Mouse (Mus musculus): ENCODE data around the gene Fxr2.
"Not testable (repeated sequence)": the region's sequence is repeated elsewhere in the genome, so short reads cannot be mapped to it uniquely, and the experiment has no call there.

The Fxr2 gene

DNA sequence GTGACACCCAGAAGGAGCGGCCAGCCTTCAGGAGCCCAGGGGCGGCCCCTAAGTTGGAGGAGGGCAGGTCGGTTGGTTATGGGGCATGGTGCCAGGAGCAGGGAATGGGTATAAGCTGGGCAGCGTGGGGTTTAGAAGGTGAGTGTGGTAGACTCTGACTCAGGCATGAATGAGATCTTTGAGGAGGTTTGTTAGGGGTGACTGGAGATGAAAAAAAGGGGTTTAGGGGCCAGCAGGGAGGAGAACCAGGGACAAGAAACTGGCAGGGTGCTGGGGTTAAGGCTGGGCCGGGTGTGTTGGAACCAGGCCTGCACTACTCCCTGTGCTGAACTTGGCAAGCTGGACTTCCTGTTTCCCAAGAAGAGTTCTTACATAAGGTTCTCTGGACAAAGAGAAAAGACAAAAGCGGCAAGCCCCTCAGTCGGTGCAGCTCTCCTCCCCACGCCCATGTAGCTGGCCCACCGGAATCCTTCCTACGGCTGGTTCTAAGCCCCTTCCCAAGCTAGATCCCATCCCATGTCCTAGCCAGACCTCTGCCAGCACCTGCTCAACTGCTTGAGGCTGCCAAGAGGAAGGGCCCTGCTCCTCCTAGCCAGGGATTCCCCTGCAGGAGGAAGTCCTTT lies 52.8 kb downstream of the Fxr2 start, which contains the start of gene Tnfsf13:
Gene Tnfsf13 (minus strand): TSS at position 259 of the 623 bp plus-strand sequence.
- DNase-seq, result peak; percentile 89

GRCm38 (mm10) chr11:69686377-69686776 lies 53.6 kb downstream of the Fxr2 start:
- DNase-seq, result peak; percentile 85

DNA sequence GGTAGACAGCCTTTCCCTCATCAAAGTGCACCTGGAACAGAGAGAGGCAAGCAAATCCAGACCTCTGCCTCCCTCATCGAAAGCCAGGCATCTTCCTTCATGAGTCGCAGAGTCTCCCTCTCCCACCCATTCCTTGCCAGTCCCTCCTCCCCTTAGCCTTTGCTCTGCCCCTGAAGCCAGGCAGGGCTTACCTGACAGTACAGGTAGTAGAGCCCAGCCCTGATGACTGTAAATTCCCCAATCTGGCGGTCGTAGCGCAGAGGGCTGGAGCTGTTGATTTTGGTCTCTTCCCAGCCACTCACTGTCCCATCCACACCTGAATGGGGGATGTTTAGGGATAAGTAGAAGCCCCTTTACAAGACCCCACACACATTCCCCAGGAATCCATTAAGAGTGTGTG lies 54.3 kb downstream of the Fxr2 start:
- DNase-seq, result no peak

DNA sequence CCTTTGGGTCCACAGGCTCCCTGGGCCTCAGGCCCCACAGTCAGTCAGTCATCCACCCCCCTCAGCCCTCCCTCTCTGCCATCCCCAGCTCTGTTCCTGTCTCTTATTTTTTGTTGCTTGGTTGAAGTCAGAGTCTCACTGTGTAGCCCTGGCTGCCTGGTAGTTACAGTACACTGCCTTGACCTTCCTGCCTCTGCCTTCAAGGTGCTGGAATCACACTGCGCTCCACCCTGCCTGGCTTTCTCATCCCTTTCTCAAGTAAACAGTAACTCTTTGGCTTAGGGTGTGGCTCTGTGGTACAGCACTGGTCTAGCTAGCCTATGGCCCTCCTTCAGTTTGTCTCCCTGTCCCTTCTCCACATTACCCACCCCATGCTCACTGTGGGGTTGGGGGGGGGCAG lies 57.1 kb downstream of the Fxr2 start:
- no peak for DNase-seq

GRCm38 (mm10) chr11:69692196-69692811 lies 59.5 kb downstream of the Fxr2 start:
- no peak for DNase-seq

- peak; percentile 72 for DNase-seq
These were observed 60.1 kb downstream of the Fxr2 start for GRCm38 (mm10) chr11:69692863-69693262.

GRCm38 (mm10) chr11:69693421-69693965 lies 60.7 kb downstream of the Fxr2 start:
- no peak for DNase-seq

- DNase-seq, result no peak
These were observed 62.2 kb downstream of the Fxr2 start for GRCm38 (mm10) chr11:69695046-69695360.

DNA sequence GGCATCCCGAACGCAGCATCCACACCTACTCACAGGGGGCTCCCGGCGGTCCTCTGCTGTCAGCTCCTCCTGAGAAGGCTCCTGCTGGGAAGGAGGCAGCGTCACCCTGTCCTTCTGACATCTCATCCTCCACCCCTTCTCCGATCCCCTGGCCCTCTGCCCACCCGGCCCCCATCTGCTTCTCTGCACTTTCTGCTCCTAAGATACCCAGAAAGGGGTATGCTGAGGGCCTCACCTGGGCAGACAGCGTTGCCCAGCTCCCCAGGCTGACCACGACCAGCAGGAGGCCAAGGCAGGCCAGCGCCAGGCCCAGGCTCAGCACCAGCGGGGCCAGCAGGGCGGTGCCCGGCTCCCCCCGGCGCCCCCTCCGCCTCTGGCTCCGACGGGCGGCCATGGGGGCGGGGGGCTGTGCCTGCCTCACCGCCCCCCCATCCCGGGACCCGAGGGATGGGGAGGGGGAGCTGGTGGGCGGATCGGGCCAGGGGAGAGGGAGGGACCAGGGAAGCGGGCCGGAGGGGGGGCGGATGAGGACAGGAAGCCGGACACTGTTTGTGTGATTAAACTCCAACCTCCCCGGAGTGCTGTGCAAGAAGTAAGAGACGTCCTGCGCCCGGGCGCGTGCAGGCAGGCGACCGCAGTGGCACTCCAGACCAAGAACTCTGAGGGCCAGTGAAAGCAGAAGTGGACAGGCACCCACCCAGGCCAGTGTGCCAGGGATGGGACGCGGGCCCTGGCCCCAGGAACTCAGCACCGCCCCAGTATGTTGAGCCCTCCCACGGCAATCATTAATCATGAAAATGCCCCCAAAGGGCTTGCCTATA lies 62.8 kb downstream of the Fxr2 start, which contains the start of the genes Tnfsf12 and Tnfsfm13:
Gene Tnfsf12 (minus strand): TSS at position 489 of the 821 bp plus-strand sequence.
Gene Tnfsfm13 (minus strand): TSS at position 738 of the 821 bp plus-strand sequence.
- peak; percentile 89 for DNase-seq

DNA sequence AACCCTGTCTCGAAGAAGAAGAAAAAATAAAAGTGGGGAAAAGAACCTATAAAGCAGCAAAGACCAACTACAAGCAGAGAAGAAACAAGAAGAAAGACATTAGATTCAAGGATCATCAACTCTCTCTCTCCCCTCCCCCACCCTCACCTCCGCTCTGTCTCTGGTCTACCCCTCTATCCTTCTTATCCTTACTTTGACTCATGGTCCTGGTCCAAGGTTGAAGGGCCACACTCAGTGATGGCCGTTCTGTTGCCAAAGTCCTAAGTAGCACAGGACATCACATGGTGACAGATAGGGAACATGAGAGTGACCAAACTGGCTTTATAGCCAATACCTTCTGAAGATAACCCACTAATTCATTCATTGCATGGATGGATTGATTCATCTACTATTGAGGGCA lies 64.6 kb downstream of the Fxr2 start:
- DNase-seq, result no peak

- no peak for DNase-seq
These were observed 65.8 kb downstream of the Fxr2 start for GRCm38 (mm10) chr11:69698574-69698973.

DNA sequence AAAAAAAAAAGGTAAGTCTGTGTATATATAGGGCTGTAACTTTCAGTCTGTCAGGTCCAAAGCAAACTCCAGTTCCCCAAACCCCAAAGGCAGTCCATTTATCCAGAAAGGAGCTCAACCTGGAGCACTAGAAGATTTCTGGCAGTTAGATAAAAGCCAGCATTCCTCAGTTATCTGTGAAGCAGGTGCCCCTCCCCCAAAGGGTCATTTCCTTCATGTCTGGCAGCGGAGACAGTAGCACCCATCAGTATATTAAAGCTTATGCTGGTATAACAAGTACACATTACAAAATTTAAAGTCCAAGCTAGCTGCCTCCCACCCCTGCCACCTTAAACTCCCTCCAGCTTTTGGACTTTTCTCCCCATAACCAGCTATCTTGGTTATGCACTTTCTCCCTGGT lies 66.8 kb downstream of the Fxr2 start:
- DNase-seq, result no peak

- not testable (repeated sequence) for DNase-seq
These were observed 70.1 kb downstream of the Fxr2 start for GRCm38 (mm10) chr11:69702886-69703285.

Measured in kidney, postnatal 14 days (tissue).